Mouse (Mus musculus): ENCODE results near the gene Igsf9.

DNA sequence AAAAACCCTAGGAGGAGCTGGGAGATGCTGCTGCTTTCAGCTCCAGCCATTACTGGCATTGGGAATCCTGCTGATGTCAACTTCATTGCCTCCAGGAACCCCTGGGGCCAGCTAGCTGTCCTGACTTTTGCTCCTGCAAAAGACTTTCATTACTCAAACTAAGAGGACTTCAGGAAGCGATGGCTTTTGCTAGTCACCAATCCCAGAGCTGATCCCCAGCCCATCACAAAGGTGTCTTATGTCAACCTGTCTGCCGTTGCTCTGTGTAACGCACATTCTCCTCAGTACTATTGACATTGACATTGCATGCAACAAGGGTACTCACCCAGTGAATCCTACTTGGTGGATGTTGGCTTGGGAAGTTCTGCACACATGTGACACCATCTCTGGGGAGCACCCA is 7.4 kb upstream of the Igsf9 start:
- no peak for TF ChIP-seq CTCF (IDR thresholded peaks at IDR 0.05; ENCODE audit: borderline replicate concordance, insufficient read depth, low read depth, low read length)
- no peak for TF ChIP-seq POLR2A (IDR thresholded peaks at IDR 0.05; ENCODE audit: borderline replicate concordance, insufficient read depth, low read length)
